In genomic region chr5:110220331-110220730, GRCm38 (mm10) we compare ENCODE assay signal across 19 mouse cellular contexts.
"Had no signal": no experiment of that assay in that cellular context is flagged by ENCODE, and none has a peak within 500 bp of the region (broad histone marks: within the 10 kb centered on the region; RNA-seq: fewer than 3 reads in every experiment).

No protein-coding gene starts in this region.

- H3K4me3 ChIP-seq: kidney, embryonic 15.5 days; limb, embryonic 12.5 days; limb, embryonic 15.5 days; liver, embryonic 12.5 days; liver, embryonic 15.5 days; lung, embryonic 15.5 days had no signal

- ATAC-seq: liver, embryonic 12.5 days had no signal

- DNase-seq: kidney, adult 8-10 months; kidney, postnatal 10 days; kidney, postnatal 36 days; left cerebral cortex, postnatal 4 days; lung, adult 18-20 months; lung, postnatal 10 days; lung, postnatal 36 days; midbrain, embryonic 14.5 days; retina, postnatal 1 day; right cerebral cortex, postnatal 25 days; spleen, adult 18-20 months; thymus, adult 18-20 months; thymus, postnatal 36 days had no signal

- H3K27me3 ChIP-seq: kidney, embryonic 15.5 days; limb, embryonic 12.5 days; limb, embryonic 15.5 days; liver, embryonic 12.5 days; liver, embryonic 15.5 days; lung, embryonic 15.5 days had no signal

- H3K9me3 ChIP-seq: kidney, embryonic 15.5 days; limb, embryonic 12.5 days; limb, embryonic 15.5 days; liver, embryonic 12.5 days; liver, embryonic 15.5 days; lung, embryonic 15.5 days had no signal

- H3K4me1 ChIP-seq: kidney, embryonic 15.5 days; limb, embryonic 12.5 days; limb, embryonic 15.5 days; liver, embryonic 12.5 days; liver, embryonic 15.5 days; lung, embryonic 15.5 days had no signal

- H3K27ac ChIP-seq: kidney, embryonic 15.5 days; limb, embryonic 12.5 days; limb, embryonic 15.5 days; liver, embryonic 12.5 days; liver, embryonic 15.5 days; lung, embryonic 15.5 days had no signal
